Mouse (Mus musculus) splenic B cell, adult 2 months (primary cell): ENCODE data around the gene Gpr132.
"Not testable (repeated sequence)": the region's sequence is repeated elsewhere in the genome, so short reads cannot be mapped to it uniquely, and the experiment has no call there.

Experiments used
- DNase-seq: peaks from one replicate; pipeline ENCODE4 v3.0.0-alpha.2; 2011; ENCODE audit warnings: low read depth, low spot score
- H3K27me3 ChIP-seq: 2 replicates; pipeline ENCODE4 v1.6.1; 2012; ENCODE audit warnings: mild to moderate bottlenecking, low read length, moderate library complexity, mixed read lengths; ENCODE audit not compliant: control insufficient read depth, poor library complexity, insufficient read depth, severe bottlenecking
- H3K36me3 ChIP-seq: 2 replicates; pipeline ENCODE4 v1.6.1; 2012; ENCODE audit warnings: mild to moderate bottlenecking, low read length, moderate library complexity, mixed read lengths; ENCODE audit not compliant: control insufficient read depth, poor library complexity, insufficient read depth, severe bottlenecking

Gene Gpr132

DNA sequence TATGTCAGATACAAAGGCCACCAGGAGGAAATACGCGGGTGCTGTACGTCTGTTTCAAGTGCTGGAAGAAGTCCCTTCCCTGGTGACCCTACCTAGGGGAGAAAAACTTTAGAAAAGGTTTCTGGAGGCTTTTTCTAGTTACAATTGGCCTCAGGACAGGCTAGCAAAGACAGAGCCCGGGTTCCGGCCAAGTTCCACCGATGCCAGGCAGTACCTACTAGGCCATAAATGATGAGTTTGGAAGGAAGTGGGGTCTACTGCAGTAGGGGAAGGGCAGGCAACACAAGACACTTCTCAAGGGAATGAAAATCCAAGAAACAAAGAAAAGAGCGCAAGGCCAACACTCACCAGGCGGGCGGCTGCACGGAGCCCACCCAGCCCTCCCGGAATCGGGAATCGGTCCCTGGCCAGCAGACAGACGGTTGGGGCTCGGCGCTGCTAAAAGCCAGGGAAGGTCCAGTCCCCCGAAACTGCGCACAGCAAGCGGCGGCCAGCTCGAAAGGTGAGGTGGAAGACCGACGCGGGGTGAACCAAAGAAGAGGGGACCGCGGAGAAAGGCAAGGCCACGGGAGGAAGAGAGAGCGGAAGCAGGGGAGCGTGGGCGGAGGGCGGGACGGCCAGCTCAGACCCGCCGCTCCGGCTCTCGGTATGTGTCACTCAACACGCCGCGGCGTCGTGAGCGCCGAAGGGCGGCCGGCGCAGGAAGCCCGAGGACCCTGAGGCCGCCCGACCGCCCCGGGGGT, 39.4 kb downstream of the Gpr132 start:
- H3K27me3 ChIP-seq: no peaks in the 10 kb centered on the region
- DNase-seq: peak; percentile 83
- H3K36me3 ChIP-seq: peaks cover 5% of the 10 kb centered on the region; the same call in 1 of the 2 replicates

DNA sequence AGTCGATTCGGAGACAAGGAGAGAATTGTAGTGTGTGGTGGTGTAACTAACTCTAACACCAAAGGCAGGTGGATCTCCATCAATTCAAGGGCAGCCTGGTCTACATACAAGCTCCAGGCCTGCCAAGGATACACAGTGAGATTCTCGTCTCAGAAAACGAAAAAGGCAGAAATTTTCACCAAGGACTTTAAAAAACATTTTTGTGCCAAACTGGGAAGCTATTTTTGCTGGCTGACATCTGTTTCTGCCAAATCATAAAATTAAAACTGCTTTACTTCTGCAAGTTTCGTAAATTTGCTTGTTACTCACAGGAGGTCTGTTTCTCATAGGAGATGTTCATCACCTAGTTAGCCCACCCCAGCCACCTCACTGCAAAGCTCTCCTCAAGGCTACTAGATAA, 42.1 kb downstream of the Gpr132 start:
- DNase-seq: no peak
- H3K36me3 ChIP-seq: peaks cover 8% of the 10 kb centered on the region; the same call in 1 of the 2 replicates
- no peaks in the 10 kb centered on the region for H3K27me3 ChIP-seq

DNA sequence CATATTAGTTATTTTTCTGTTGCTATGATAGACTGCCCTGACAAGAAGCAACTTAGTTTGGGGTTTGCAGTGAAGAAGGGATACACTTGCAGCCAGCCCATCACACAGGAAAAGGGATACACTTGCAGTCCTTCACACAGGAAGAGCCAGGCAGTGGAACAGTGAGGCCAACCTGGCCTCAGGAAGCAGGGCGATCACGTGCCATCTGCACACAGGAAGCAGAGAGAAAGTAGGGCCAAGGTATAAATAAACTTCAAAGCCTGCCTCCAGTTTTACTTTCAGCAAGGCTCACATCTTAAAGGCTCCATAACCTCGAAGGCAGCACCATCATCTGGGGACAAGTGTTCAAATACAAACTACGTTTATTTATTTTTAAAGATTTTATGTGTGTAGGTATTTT, 44.8 kb downstream of the Gpr132 start:
- peaks cover 10% of the 10 kb centered on the region; the same call in 1 of the 2 replicates for H3K36me3 ChIP-seq
- no peaks in the 10 kb centered on the region for H3K27me3 ChIP-seq
- peak; percentile 55 for DNase-seq

DNA sequence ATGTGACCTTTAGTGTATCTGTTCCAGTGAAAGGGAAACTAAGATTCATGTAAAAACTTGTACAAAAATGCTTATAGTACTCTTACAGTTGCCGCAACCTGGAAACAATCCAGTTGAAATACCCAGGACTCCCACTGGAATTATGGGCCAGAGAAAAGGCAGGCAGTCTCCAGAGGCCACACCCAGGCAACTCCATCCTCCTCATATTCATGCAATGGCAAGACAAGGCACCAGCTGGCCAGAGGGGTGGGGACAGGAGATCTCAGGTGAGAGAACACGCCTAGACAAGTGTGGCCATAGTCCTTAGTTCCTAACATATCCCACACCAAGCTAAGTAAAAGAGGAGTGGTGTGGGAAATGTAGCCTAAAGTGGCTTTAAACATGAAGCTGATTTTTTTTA, 45.4 kb downstream of the Gpr132 start:
- Histone ChIP-seq H3K36me3 (peaks cover 10% of the 10 kb centered on the region; the same call in 1 of the 2 replicates), H3K27me3 (no peaks in the 10 kb centered on the region)
- no peak for DNase-seq

DNA sequence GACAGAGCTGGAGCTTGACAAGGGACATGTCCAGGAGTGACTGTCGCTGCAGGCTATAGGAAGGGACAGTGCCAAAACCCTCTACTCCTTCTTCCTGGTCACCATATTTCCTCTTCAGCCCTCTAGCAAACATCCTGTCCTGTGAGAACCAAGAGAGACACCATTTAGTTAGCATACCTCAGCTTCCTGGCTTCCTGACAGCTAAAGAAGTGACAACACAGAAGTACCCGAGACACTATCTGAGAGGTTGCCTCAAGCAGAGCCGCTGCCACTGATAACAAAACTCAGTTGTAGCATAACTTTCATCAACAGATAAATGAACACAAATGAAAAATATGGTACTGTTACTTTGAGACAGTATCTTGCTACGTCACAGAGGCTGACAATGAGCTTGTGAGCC, 46.1 kb downstream of the Gpr132 start:
- H3K27me3 ChIP-seq: no peaks in the 10 kb centered on the region
- no peak for DNase-seq
- peaks cover 7% of the 10 kb centered on the region for H3K36me3 ChIP-seq

DNA sequence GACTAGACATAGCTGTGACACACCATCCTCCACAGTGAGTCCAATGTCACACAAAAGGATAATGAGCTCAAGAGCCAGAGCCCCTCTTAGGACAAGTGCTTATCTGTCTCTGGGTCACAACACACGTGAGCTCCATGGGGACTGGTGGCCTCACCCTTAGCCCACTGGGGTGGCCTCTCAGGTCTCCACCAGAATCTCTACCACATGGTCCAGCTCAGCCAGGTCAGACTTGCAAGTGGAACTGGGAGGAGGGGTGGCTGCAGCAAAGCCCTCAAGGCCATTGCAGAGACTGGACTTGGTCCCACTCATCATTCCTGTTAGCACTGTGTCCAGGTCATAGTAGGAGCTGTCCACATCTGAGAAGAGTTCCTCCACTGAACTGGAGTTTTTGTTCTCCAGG, 46.8 kb downstream of the Gpr132 start:
- no peak for DNase-seq
- peaks cover 7% of the 10 kb centered on the region for H3K36me3 ChIP-seq
- H3K27me3 ChIP-seq: no peaks in the 10 kb centered on the region

DNA sequence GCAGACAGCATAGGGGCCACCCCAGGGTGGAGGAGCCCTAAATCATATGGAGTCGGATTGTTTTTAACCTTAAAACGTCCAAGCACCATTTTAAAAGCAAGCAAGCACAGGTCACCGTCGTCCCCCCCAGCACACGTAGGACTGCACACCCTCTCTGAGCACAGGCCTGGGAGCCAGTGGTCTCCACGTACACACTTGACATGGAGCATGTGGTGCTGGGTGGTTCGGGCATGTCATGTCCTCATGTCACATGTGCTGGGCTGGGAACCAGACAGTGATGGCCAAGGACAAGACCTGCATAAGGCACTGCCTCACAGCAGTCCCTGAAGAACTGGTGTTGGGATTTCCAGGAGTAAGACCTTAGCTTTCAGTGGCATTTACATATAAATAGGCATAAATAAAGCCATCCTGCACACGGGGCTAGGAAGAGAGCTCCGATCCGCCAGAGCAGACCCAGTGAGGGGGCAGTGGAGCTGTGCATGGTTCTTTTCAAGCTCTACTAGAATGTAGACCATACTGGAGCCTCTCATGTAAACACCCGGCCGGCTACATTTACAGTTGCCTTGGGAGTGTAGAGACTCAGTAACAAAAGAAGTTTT, 47.5 kb downstream of the Gpr132 start:
- no peaks in the 10 kb centered on the region for H3K27me3 ChIP-seq
- H3K36me3 ChIP-seq: peaks cover 5% of the 10 kb centered on the region
- no peak for DNase-seq

DNA sequence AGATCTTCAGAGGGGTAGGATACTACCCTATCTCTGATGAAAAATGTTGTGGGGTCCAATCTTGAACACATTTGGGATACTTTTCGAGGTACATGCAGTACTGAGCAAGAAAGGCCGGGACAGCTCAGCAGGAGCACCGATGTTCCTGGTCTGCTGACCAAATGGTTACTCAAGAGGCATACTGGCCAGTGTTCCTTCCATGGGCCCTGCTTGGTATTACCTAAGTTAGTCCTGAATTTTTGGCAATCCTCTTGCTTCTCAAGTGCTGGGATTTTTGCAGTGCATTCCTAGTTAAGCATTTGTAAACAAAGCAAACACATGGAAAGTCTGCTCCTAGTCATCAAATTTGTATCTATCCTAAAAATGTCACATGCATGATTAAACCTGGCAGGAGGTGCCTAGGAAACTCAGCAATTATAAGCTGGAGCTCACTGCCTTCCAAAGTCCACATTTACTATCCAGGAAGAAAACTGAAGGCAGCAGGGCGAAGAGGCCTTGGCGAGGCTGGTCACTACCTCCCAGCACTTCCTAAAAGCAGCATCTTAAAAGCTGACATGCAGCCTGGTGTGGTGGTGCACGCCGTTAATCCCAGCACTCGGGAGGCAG, 48.9 kb downstream of the Gpr132 start:
- DNase-seq: no peak
- peaks cover 5% of the 10 kb centered on the region for H3K36me3 ChIP-seq
- no peaks in the 10 kb centered on the region for H3K27me3 ChIP-seq

DNA sequence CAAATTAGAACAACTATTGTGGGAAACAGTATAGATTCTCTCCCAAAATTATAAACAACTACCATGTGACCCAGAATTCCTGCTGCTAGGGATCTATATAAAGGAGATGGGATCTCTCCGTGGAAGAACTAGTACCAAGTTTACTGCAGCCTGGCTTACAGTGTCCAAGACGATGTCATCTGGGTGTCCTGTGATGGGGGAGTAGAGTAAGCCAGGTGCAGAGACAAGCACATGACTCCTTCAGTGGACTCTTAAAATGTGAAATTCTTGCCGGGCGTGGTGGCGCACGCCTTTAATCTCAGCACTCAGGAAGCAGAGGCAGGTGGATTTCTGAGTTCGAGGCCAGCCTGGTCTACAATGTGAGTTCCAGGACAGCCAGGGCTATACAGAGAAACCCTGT, 51.2 kb downstream of the Gpr132 start:
- H3K27me3 ChIP-seq, DNase-seq, H3K36me3 ChIP-seq: not testable (repeated sequence)

DNA sequence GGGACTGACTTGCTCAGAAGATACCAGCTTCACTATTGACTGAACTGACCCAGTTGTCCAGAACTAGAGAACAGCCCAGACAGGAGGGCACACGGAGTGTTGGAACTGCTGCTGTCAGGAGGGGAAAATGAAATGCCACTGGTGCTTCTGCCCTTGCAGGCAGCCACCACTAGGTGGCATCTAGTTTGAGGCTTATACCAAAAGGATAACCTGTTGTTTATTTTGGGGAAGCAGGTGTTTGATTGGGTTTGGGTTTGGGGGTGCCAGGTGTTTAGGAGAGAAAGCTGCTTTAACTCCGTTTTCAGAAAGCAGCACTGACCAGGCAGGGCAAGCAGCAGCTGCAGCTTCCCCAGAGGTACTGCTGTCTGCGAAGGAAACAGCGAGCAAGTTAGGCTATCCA, 51.7 kb downstream of the Gpr132 start:
- no peaks in the 10 kb centered on the region for H3K27me3 ChIP-seq
- DNase-seq: peak; percentile 74
- H3K36me3 ChIP-seq: peaks cover 4% of the 10 kb centered on the region

DNA sequence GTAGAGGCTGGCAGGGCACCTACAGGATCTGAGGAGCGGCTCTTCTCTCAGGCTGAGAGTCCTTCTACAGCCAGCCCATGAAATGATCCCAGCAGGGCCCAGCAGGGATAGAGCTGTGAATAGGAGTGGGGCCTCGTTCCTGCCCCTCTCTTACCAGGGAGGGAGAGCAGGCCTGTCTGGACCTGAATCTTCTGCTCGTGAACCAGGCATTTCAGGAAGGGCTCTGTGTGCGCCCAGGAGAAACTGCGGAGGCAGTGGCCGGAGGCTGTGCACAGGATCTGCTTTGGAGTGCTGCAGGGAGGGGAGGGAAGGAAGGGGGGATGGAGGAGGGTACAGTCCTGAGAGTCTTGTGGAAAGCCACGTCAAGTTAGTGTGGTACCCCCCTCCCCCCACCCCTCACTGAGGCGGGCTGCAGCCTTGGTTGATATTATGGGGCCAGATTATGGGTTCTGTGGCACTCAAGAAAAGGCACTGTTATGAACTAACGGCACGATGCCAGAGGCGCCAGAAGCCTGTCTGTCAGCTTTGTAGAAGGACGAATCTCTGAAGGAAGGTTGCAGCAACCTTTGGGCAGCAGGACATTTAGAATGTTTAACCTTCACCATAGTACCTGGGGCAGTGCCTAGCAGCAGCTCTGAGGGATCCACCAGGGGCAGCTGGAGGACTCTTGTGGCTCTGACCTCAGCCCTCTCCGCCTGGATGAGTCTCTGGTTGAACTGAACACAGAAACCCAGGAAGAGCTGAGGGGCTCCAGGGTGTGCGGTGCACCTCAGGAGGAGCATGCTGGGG, 53.2 kb downstream of the Gpr132 start:
- no peak for DNase-seq
- no peaks in the 10 kb centered on the region for H3K27me3 ChIP-seq

DNA sequence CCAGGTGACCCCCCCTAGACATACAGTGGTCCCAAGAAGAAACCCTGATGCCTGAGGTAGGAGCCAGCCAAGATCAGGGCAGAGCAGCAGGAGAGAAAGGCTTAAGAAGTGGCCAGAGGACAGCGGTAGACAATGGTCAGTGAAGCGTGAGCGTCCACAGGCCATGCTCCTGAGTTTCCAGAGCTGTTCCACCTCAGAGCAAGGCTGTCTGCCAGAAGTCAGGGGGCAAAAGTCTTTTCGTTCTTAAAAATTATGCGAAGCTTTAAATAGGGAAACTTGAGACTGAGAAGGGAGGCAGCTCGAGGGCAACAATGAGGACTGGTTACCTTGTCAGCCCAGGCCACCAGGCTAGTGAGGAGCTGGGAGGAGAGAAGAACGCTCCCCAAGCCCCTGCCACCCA, 54.7 kb downstream of the Gpr132 start:
- no peak for DNase-seq
- no peaks in the 10 kb centered on the region for H3K27me3 ChIP-seq
- no peaks in the 10 kb centered on the region; the same call in none of the 2 replicates for H3K36me3 ChIP-seq

More for the DNA sequence above, 53.2 kb downstream of the Gpr132 start:
- peaks cover 2% of the 10 kb centered on the region for H3K36me3 ChIP-seq

DNA sequence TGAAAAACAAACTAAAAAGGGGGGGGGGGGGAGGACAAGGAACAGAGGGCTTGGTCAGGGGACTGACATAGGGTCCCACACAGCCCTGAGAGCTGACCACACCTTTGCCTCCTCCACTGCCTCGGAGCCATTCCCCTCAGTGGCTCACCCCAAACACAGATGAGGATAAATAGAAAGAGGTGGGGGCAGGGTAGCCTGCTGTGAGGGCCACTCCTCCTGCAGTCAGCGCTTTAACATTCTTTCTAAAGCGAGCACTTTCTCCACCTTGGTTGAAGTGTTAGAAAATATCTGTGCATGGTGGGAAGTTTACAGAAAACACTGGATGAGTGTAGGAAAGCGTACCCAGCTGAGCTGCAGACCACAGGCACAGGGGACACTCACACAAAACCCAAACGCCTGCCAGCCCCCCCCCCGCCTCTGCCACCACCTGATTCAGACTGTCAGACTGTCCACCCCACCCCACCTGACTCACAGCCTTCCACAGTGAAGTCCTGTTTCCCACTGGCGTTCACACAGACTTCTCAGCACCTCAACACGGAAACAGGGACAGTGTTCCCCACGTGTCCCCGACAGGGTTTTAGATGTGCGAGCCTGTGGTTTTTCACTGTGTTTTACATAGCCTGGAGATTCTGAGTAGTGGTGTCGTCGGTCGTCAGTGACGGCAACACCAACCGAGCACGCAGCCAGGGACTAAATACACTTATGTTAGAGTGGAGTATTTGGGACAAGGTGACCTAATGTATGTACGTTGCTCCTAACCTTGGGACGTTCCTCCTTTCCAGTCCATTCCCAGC, 57.7 kb downstream of the Gpr132 start:
- Histone ChIP-seq H3K36me3 (no peaks in the 10 kb centered on the region), H3K27me3 (no peaks in the 10 kb centered on the region)
- DNase-seq: no peak

DNA sequence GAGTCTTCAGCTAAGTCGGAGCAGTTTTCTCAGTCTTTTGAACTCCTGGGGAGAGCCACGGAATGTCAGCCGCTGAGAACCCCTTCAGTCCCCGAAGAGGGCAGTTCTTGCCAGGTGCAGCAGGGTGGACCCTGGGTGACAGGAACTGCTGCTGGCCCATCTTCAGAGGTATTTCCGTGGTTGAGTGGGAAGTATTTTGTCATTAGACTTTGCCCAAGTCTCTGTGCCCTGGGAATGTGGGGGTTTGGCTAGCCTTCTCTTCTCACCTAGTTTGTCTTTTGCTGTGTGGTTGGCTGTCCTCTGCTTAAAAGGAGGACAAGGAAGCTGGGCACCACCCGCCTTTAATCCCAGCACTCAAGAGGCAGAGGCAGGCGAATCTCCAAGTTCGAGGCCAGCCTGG, 58.4 kb downstream of the Gpr132 start:
- Histone ChIP-seq H3K36me3 (no peaks in the 10 kb centered on the region), H3K27me3 (no peaks in the 10 kb centered on the region)
- no peak for DNase-seq
